Mouse (Mus musculus) lung, embryonic 14.5 days (tissue): Measurements from ENCODE around the gene Me3. TPM values are rescaled to one million over a fixed set of nuclear protein-coding genes. Genes with fewer than 3 reads are reported as not detected.

Source experiments
- ATAC-seq: fragments of 200-750 bp; cut with Nextera tagmentation; 2 replicates; pipeline ENCODE4 v1.8.0; 2017; ENCODE audit warnings: mild to moderate bottlenecking, moderate TSS enrichment, moderate library complexity; ENCODE audit not compliant: insufficient read depth
- DNase-seq: peaks from one replicate; pipeline ENCODE4 v3.0.0-alpha.2; 2015
- H3K27ac ChIP-seq: fragments of 300-500 bp; sonication (generic); 2 replicates; pipeline ENCODE4 v1.5.1; 2014; ENCODE audit warnings: low read depth, mild to moderate bottlenecking, moderate library complexity
- H3K27me3 ChIP-seq: fragments of 300-500 bp; sonication (generic); 2 replicates; pipeline ENCODE4 v1.6.1; 2014; ENCODE audit warnings: low read length, control low read depth; ENCODE audit not compliant: insufficient read depth
- H3K36me3 ChIP-seq: fragments of 300-500 bp; sonication (generic); 2 replicates; pipeline ENCODE4 v1.6.1; 2014; ENCODE audit warnings: control low read depth; ENCODE audit not compliant: insufficient read depth
- H3K4me1 ChIP-seq: fragments of 300-500 bp; sonication (generic); 2 replicates; pipeline ENCODE4 v1.6.1; 2014; ENCODE audit warnings: antibody characterized with exemption, control low read depth; ENCODE audit not compliant: insufficient read depth
- H3K4me2 ChIP-seq: fragments of 300-500 bp; sonication (generic); 2 replicates; pipeline ENCODE4 v1.6.1; 2014; ENCODE audit warnings: mild to moderate bottlenecking
- H3K4me3 ChIP-seq: fragments of 300-500 bp; sonication (generic); 2 replicates; pipeline ENCODE4 v1.5.1; 2014; ENCODE audit warnings: low read depth, low read length
- H3K9ac ChIP-seq: fragments of 300-500 bp; sonication (generic); 2 replicates; pipeline ENCODE4 v1.6.1; 2014
- H3K9me3 ChIP-seq: fragments of 300-500 bp; sonication (generic); 2 replicates; pipeline ENCODE4 v1.6.1; 2016; ENCODE audit warnings: low read depth, low read length, control low read depth
- CTCF ChIP-seq: IDR thresholded peaks from 2 replicates; pipeline ENCODE4 v1.5.1; 2016; ENCODE audit warnings: antibody characterized with exemption, low read depth
- WGBS: fragments of 180-500 bp; shearing (Covaris S2); extraction: QIAGEN DNeasy Blood & Tissue Kit; methylation state at CpG from one replicate; pipeline ENCODE4 v1.1.7; 2014; 5-methylcytosine and 5-hydroxymethylcytosine counted together
- polyA plus RNA-seq: library from polyadenylated mRNA; unstranded; fragments of >200 nt; fragmentation: Nextera tagmentation; extraction: Ambion mirVana; gene quantifications from 2 replicates; pipeline ENCODE4 v1.2.1, GENCODE M21; 2014

The Me3 gene
- polyA plus RNA-seq, 1 experiment from 2014 or later = 0.84 TPM

DNA sequence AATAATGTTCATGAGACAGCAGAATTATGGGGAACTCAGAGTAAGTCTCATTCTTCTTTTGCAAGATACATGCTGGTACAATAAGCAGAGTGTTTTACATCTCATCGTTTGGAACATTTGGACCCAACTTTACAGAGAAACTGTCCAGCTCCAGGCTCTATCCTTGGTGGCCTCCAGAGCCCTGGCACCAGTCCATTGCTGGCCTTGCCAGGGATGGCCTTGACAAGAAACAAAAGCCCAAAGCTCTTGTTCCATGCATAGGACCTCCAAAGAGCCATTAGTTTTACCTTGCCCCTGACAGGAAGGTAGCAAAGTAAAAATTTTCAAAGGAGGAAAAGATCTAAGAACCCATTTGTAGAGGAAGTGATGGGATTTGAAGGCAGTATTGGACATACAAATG is 160.4 kb downstream of the Me3 start:
- 88% methylated on average over 1 of the region's 1 CpGs for WGBS

GRCm38 (mm10) chr7:89795366-89795765 is 163.2 kb downstream of the Me3 start:
- H3K4me1 ChIP-seq = 0 out of 2 replicates have a peak, but pooled peaks cover 10% of the 10 kb centered on the region

More for the DNA sequence above, 160.4 kb downstream of the Me3 start:
- no peak for ATAC-seq
- Histone ChIP-seq H3K4me3 (no peak overlapping the region), H3K36me3 (no peaks in the 10 kb centered on the region), H3K9ac (no peak overlapping the region), H3K4me1 (no peaks in the 10 kb centered on the region), H3K9me3 (no peaks in the 10 kb centered on the region), H3K27ac (no peak overlapping the region), H3K27me3 (no peaks in the 10 kb centered on the region), H3K4me2 (no peak overlapping the region)
- TF ChIP-seq CTCF = no peak
- no peak for DNase-seq

DNA sequence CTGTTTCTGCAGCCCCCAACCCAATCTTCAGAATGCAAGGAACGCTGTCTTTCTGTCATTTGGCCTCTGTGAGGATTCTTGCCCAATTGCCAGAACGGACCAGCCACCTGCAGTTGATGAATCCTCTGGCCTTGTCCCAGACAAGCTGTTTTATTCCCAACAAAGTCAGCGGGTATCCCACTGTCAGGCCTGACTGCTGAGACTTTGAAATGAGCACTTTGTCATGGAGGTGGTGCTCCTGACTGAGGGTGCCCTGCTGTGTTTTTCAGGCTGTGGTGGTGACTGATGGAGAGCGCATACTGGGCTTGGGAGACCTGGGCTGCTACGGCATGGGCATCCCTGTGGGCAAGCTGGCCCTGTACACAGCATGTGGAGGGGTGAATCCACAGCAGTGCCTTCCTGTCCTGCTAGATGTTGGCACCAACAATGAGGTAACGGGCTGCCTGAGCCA is 164.2 kb downstream of the Me3 start:
- Histone ChIP-seq H3K9ac (no peak overlapping the region), H3K27ac (no peak overlapping the region), H3K27me3 (no peaks in the 10 kb centered on the region), H3K4me3 (no peak overlapping the region), H3K9me3 (no peaks in the 10 kb centered on the region), H3K4me1 (0 out of 2 replicates have a peak, but pooled peaks cover 10% of the 10 kb centered on the region), H3K4me2 (no peak overlapping the region), H3K36me3 (no peaks in the 10 kb centered on the region)
- ATAC-seq (no peak), DNase-seq (no peak)
- 37% methylated on average over 6 of the region's 6 CpGs for WGBS
- TF ChIP-seq CTCF = no peak

More at GRCm38 (mm10) chr7:89795366-89795765, 163.2 kb downstream of the Me3 start:
- no peak overlapping the region for H3K4me3 ChIP-seq
- no peak overlapping the region for H3K4me2 ChIP-seq
- H3K27me3 ChIP-seq = no peaks in the 10 kb centered on the region
- no peaks in the 10 kb centered on the region for H3K9me3 ChIP-seq
- DNase-seq (no peak), ATAC-seq (no peak)
- no peak overlapping the region for H3K9ac ChIP-seq
- no peak overlapping the region for H3K27ac ChIP-seq
- WGBS = 44% methylated on average over 3 of the region's 3 CpGs
- TF ChIP-seq CTCF = no peak
- H3K36me3 ChIP-seq = no peaks in the 10 kb centered on the region

DNA sequence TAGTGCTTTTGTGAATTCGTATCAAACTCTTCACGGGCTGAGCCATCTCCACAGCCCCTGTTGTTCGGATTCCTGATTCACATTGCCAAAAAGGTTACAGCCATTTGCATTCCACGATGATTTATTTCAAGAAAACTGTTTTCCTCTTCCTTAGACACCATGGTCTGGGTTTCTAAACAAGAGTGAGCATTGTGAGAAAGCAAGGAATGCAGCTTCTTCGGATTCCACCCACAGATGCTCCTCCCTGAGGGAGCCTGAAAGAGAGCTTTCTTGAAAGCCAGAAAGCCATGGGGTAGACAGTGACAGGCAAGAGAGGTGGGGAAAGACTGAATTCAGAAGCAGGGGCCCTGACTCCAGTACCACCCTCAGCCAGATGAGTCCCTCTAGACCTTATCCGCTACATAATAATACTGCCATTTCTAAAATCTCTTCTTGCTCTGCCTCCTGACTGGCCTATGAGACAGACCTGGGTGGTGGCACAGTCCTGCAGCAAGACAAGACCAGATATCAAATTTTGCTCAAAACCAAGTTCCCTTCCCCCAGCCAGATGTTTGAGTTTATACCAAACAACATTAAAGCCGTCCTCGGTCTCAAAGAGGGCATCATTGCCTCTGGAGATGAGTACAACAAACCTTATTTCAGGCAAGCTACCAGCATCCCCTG is 166.3 kb downstream of the Me3 start:
- Histone ChIP-seq H3K4me3 (no peak overlapping the region), H3K4me2 (no peak overlapping the region), H3K9me3 (no peaks in the 10 kb centered on the region), H3K9ac (no peak overlapping the region), H3K36me3 (no peaks in the 10 kb centered on the region), H3K27ac (no peak overlapping the region), H3K4me1 (0 out of 2 replicates have a peak, but pooled peaks cover 10% of the 10 kb centered on the region), H3K27me3 (no peaks in the 10 kb centered on the region)
- TF ChIP-seq CTCF = no peak
- ATAC-seq = no peak
- WGBS = 56% methylated on average over 8 of the region's 8 CpGs
- DNase-seq = no peak

DNA sequence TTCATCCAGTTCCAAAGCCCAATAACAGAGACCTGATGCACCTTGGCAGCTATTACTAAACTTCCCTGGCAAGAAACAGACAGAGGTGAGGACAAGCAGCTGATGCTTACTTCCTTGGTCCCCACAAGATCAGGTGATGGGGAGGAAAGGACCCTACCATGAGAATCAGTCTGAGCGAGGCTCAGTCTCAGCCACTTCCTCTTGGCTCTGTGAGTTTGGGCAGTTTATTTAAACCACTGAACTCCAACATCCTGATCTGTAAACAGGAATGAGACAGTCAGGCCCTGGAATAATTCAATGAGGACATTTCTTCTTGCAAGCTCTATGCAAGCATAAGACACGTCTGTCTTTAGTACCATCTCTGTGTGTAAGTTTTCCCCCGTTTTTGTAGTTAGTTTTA is 170.3 kb downstream of the Me3 start:
- DNase-seq = peak; percentile 20
- WGBS = 48% methylated on average over 3 of the region's 3 CpGs
- H3K4me3 ChIP-seq = no peak overlapping the region

DNA sequence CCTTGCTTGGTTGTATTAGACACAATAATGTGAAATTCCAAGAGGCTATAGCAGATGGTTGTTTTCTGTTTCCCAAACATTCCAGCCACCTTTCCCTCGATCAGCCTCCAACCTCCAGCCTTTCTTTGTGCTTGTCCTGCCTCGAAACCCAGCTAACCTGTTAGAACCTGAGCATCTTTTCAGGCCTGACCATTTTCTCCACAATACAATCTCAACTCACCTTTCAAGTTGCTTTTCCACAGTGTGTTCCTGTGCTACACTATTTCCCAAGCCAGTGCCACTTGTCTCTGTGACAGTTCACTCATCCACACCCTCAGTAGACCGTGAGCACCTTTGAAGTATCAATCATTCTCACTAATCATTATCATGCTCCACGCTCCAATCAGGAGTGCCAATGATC is 171.8 kb downstream of the Me3 start:
- Histone ChIP-seq H3K9me3 (no peaks in the 10 kb centered on the region), H3K4me3 (no peak overlapping the region), H3K36me3 (no peaks in the 10 kb centered on the region), H3K27me3 (no peaks in the 10 kb centered on the region), H3K27ac (no peak overlapping the region), H3K4me2 (no peak overlapping the region), H3K9ac (no peak overlapping the region), H3K4me1 (no peaks in the 10 kb centered on the region)
- DNase-seq (no peak), ATAC-seq (no peak)
- TF ChIP-seq CTCF = no peak
- WGBS = 68% methylated on average over 4 of the region's 4 CpGs

More for the DNA sequence above, 170.3 kb downstream of the Me3 start:
- no peak overlapping the region for H3K9ac ChIP-seq
- 0 out of 2 replicates have a peak, but pooled peaks cover 10% of the 10 kb centered on the region for H3K4me1 ChIP-seq
- TF ChIP-seq CTCF = no peak
- H3K4me2 ChIP-seq = no peak overlapping the region
- no peaks in the 10 kb centered on the region for H3K27me3 ChIP-seq
- H3K27ac ChIP-seq = no peak overlapping the region
- no peaks in the 10 kb centered on the region for H3K9me3 ChIP-seq
- H3K36me3 ChIP-seq = no peaks in the 10 kb centered on the region
- ATAC-seq = no peak

DNA sequence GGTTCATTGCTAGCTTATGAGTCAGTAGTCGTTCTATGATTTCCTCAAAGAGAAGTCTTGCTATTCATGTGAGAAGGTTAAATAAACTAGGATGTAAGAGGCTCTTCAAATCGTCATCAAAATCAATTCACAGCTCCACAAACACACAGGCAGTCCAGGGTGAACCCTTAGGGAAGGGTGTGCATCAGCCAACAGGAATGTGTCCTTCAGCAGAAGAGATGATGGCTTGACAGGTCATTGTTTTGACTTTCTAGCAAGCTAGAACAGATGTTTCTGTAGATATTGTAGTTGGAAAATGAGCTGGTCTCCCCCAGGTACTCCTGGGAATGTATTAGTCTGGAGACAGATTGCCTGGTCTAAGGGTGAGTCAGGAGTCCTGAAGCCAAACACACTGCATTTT is 177.2 kb downstream of the Me3 start:
- no peak for ATAC-seq
- Histone ChIP-seq H3K27ac (no peak overlapping the region), H3K4me1 (no peaks in the 10 kb centered on the region), H3K4me2 (no peak overlapping the region), H3K27me3 (no peaks in the 10 kb centered on the region), H3K4me3 (no peak overlapping the region), H3K9ac (no peak overlapping the region), H3K36me3 (no peaks in the 10 kb centered on the region), H3K9me3 (no peaks in the 10 kb centered on the region)
- DNase-seq = no peak
- WGBS = 17% methylated on average over 2 of the region's 2 CpGs
- no peak for TF ChIP-seq CTCF
